Mouse (Mus musculus) liver, embryonic 11.5 days (tissue): ENCODE data around the gene Crybb2. TPM values are rescaled to one million over a fixed set of nuclear protein-coding genes. Genes with fewer than 3 reads are reported as not detected.

Experiments used
- ATAC-seq: fragments of 200-750 bp; cut with Nextera tagmentation; replicated peaks from 2 replicates; pipeline ENCODE4 v1.8.0; 2017; ENCODE audit warnings: moderate number of reproducible peaks, mild to moderate bottlenecking, moderate TSS enrichment, moderate library complexity; ENCODE audit not compliant: low FRiP score
- DNase-seq: peaks from one replicate; pipeline ENCODE4 v3.0.0-alpha.2; 2017; ENCODE audit warnings: low spot score
- H3K27ac ChIP-seq: fragments of 300-500 bp; sonication (generic); 2 replicates; pipeline ENCODE4 v1.5.1; 2014; ENCODE audit warnings: mild to moderate bottlenecking, low read depth, low read length, control low read depth
- H3K27me3 ChIP-seq: fragments of 300-500 bp; sonication (generic); replicated peaks from 2 replicates; pipeline ENCODE4 v1.6.1; 2014; ENCODE audit warnings: low read length, mixed read lengths; ENCODE audit not compliant: control insufficient read depth, insufficient read depth
- H3K36me3 ChIP-seq: fragments of 300-500 bp; sonication (generic); 2 replicates; pipeline ENCODE4 v1.6.1; 2014; ENCODE audit warnings: mild to moderate bottlenecking, low read length, moderate library complexity, mixed read lengths; ENCODE audit not compliant: control insufficient read depth, insufficient read depth
- H3K4me1 ChIP-seq: fragments of 300-500 bp; sonication (generic); replicated peaks from 2 replicates; pipeline ENCODE4 v1.6.1; 2014; ENCODE audit warnings: low read length, mixed read lengths; ENCODE audit not compliant: control insufficient read depth, insufficient read depth
- H3K4me2 ChIP-seq: fragments of 300-500 bp; sonication (generic); 2 replicates; pipeline ENCODE4 v1.6.1; 2014; ENCODE audit warnings: mild to moderate bottlenecking, control low read depth, moderate library complexity
- H3K4me3 ChIP-seq: fragments of 300-500 bp; sonication (generic); 2 replicates; pipeline ENCODE4 v1.5.1; 2014; ENCODE audit warnings: low read depth, low read length, control low read depth
- H3K9ac ChIP-seq: fragments of 300-500 bp; sonication (generic); 2 replicates; pipeline ENCODE4 v1.6.1; 2014; ENCODE audit warnings: low read depth, low read length, control low read depth
- H3K9me3 ChIP-seq: fragments of 300-500 bp; sonication (generic); 2 replicates; pipeline ENCODE4 v1.6.1; 2016; ENCODE audit warnings: low read length, inconsistent platforms, mixed read lengths; ENCODE audit not compliant: control insufficient read depth
- WGBS: fragments of 180-500 bp; shearing (Covaris S2); extraction: QIAGEN DNeasy Blood & Tissue Kit; methylation state at CpG from one replicate; pipeline ENCODE4 v1.1.7; 2014; 5-methylcytosine and 5-hydroxymethylcytosine counted together
- polyA plus RNA-seq: library from polyadenylated mRNA; unstranded; fragments of >200 nt; fragmentation: Nextera tagmentation; extraction: Ambion mirVana; gene quantifications from 2 replicates; pipeline ENCODE4 v1.2.1, GENCODE M21; 2014

Gene Crybb2
- polyA plus RNA-seq, 1 experiment from 2014 or later = not detected

DNA sequence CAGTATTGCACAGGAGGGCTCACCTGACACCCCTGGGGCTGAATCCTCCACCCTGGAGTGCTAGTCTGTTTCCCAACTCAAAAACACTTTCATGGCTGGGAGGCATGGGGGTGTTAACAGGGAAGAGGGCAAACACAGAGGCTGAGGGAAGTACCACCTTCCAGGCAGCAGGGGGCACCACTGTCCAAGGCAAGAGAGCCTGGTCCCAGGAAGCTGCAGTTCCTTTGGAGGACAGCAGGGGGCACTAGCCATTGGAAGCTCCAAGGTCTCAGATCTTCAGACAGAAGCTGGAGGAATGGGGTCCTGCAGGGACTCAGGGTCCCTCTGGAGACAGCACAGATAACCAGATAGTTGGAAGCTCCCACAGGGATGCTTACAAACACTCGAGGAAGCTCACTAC, 29.6 kb upstream of the Crybb2 start:
- H3K4me2 ChIP-seq = no peak overlapping the region
- WGBS = 24% methylated on average over 1 of the region's 1 CpGs
- DNase-seq = peak; percentile 87
- H3K36me3 ChIP-seq = no peaks in the 10 kb centered on the region; the same call in 1 of the 2 replicates
- peak; percentile 44; the same call in 1 of the 2 replicates for ATAC-seq
- H3K9ac ChIP-seq = no peak overlapping the region
- no peaks in the 10 kb centered on the region for H3K27me3 ChIP-seq
- H3K9me3 ChIP-seq = no peaks in the 10 kb centered on the region
- H3K27ac ChIP-seq = no peak overlapping the region
- H3K4me3 ChIP-seq = no peak overlapping the region
- H3K4me1 ChIP-seq = no peaks in the 10 kb centered on the region

DNA sequence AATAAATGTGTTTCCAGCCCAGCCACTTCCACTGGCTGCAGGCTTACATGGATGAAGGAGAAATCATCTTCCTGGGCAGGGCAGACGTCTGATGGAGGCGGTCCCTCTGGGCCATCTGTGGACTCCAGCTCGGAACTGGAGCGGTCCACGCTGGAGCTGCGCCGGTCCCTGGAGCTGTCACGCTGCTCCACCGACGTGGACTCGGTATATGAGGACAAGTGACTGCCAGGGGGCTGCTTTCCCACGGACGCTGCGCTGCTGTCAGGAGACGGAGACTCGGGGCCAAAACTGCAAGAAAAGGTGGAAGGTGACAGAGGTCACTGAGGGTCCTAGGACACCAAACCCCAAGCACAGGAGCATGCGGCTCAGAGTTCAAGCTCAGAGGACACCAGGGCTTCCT, 27.6 kb upstream of the Crybb2 start:
- whole genome bisulfite sequencing = 82% methylated on average over 17 of the region's 17 CpGs

GRCm38 (mm10) chr5:113095456-113095855, 25.5 kb upstream of the Crybb2 start:
- Histone ChIP-seq H3K9me3 (no peaks in the 10 kb centered on the region), H3K27ac (no peak overlapping the region), H3K27me3 (no peaks in the 10 kb centered on the region), H3K9ac (no peak overlapping the region), H3K4me3 (no peak overlapping the region), H3K4me1 (no peaks in the 10 kb centered on the region), H3K36me3 (no peaks in the 10 kb centered on the region; the same call in 1 of the 2 replicates), H3K4me2 (no peak overlapping the region)
- no peak for ATAC-seq
- DNase-seq = no peak
- WGBS = 91% methylated on average over 18 of the region's 18 CpGs

More for the DNA sequence above, 27.6 kb upstream of the Crybb2 start:
- Histone ChIP-seq H3K9ac (no peak overlapping the region), H3K4me2 (no peak overlapping the region), H3K27me3 (no peaks in the 10 kb centered on the region), H3K4me1 (no peaks in the 10 kb centered on the region), H3K4me3 (no peak overlapping the region), H3K9me3 (no peaks in the 10 kb centered on the region), H3K36me3 (no peaks in the 10 kb centered on the region; the same call in 1 of the 2 replicates), H3K27ac (no peak overlapping the region)
- no peak for ATAC-seq
- DNase-seq = no peak

- 68% methylated on average over 7 of the region's 7 CpGs for WGBS
- no peak overlapping the region for H3K9ac ChIP-seq
- peaks cover 2% of the 10 kb centered on the region for H3K36me3 ChIP-seq
- H3K27ac ChIP-seq = no peak overlapping the region
- ATAC-seq = no peak
- H3K4me2 ChIP-seq = no peak overlapping the region
- no peak overlapping the region for H3K4me3 ChIP-seq
- H3K4me1 ChIP-seq = no peaks in the 10 kb centered on the region
- no peak for DNase-seq
- H3K9me3 ChIP-seq = no peaks in the 10 kb centered on the region
- no peaks in the 10 kb centered on the region for H3K27me3 ChIP-seq
Measured at GRCm38 (mm10) chr5:113092406-113092805, 22.5 kb upstream of the Crybb2 start.

- H3K4me3 ChIP-seq = no peak overlapping the region
- no peak overlapping the region for H3K9ac ChIP-seq
- H3K9me3 ChIP-seq = no peaks in the 10 kb centered on the region
- DNase-seq = no peak
- H3K27ac ChIP-seq = no peak overlapping the region
- H3K4me2 ChIP-seq = no peak overlapping the region
- H3K27me3 ChIP-seq = no peaks in the 10 kb centered on the region
- H3K36me3 ChIP-seq = peaks cover 2% of the 10 kb centered on the region; the same call in 1 of the 2 replicates
- H3K4me1 ChIP-seq = no peaks in the 10 kb centered on the region
- ATAC-seq = no peak; the same call in 1 of the 2 replicates
- 58% methylated on average over 5 of the region's 5 CpGs for WGBS
Measured at GRCm38 (mm10) chr5:113091162-113091561, 21.2 kb upstream of the Crybb2 start.

GRCm38 (mm10) chr5:113090750-113091149, 20.8 kb upstream of the Crybb2 start:
- WGBS = 76% methylated on average over 11 of the region's 11 CpGs
- Histone ChIP-seq H3K27ac (no peak overlapping the region), H3K9me3 (no peaks in the 10 kb centered on the region), H3K9ac (no peak overlapping the region), H3K4me3 (no peak overlapping the region), H3K36me3 (peaks cover 2% of the 10 kb centered on the region; the same call in 1 of the 2 replicates), H3K4me1 (no peaks in the 10 kb centered on the region), H3K27me3 (no peaks in the 10 kb centered on the region), H3K4me2 (no peak overlapping the region)
- no peak for ATAC-seq
- DNase-seq = no peak

DNA sequence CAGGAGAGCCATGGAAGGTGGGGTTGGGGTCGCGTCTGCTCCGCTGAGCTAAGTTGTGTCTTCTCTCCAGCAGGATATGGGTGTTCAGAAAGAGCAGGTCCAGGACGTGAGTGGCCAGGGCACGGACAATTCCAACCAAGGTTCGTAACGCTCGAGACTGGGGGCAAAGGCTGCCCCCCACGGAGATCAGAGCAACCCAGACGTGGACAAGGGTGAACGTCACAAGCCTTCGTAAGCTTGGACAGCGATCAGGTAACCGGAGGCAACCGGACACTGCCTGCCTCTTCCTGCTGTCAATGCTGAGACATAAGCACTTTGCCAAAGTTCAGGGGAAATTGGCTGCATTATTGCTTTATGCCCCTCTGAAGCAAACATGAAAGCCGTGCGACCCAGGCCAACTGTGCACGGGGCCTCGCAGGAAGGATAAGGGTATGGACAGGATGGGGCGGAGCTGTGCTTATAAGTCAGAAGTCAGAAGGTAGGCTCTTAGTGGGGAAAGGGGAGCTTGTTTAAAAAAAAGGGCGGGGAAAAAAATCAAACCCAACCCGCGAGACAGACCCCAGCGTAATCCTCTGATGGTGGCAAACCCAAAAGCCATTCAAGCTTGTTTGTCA, 20.3 kb upstream of the Crybb2 start:
- no peaks in the 10 kb centered on the region for H3K27me3 ChIP-seq
- no peak overlapping the region for H3K9ac ChIP-seq
- DNase-seq (no peak), ATAC-seq (no peak)
- no peaks in the 10 kb centered on the region for H3K4me1 ChIP-seq
- H3K4me3 ChIP-seq = no peak overlapping the region
- peaks cover 2% of the 10 kb centered on the region; the same call in 1 of the 2 replicates for H3K36me3 ChIP-seq
- 88% methylated on average over 24 of the region's 24 CpGs for WGBS
- H3K27ac ChIP-seq = no peak overlapping the region
- no peaks in the 10 kb centered on the region for H3K9me3 ChIP-seq
- H3K4me2 ChIP-seq = no peak overlapping the region

DNA sequence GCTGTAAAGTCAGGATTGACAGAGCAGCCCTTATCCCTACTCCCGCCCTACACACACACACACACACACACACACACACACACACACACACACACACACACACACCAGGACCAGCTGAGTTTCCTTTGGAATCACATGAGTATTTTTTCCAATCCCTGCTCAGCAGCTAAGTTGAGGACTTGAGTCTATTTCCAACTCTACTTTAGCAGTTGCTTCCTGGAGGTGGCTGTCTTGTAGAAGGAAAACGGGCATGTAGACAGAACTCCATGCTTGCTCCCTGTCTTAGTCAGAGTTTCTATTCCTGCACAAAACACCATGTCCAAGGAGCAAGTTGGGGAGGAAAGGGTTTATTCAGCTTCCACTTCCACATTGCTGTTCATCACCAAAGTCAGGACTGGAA, 17.5 kb upstream of the Crybb2 start:
- H3K36me3 ChIP-seq = peaks cover 2% of the 10 kb centered on the region; the same call in 1 of the 2 replicates

DNA sequence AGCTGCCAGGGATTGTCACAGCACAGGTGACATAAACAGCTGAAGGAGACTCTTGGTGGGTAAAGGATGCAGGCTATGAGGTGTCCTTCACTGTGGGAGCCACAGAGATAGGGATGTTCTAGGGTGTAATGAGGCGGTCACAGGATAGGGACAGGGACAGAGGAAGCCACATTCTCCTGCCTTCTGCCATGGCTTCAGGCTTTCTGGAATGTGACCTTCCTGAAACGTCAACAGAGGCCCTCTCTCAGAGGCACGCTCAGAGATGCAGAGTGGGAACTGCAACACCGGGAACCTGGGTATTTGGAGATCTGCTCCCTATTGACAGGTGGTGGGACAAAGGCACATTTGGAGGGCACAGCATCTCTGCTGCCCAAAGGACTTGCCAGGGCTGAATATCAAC, 17.1 kb upstream of the Crybb2 start:
- no peak overlapping the region for H3K4me3 ChIP-seq
- DNase-seq = no peak
- WGBS = 58% methylated on average over 4 of the region's 4 CpGs

More for the DNA sequence above, 17.5 kb upstream of the Crybb2 start:
- H3K27ac ChIP-seq = no peak overlapping the region
- no peak overlapping the region for H3K9ac ChIP-seq
- no peaks in the 10 kb centered on the region for H3K27me3 ChIP-seq
- no peak for DNase-seq
- no peak overlapping the region for H3K4me2 ChIP-seq
- 85% methylated on average over 2 of the region's 2 CpGs for WGBS
- H3K4me3 ChIP-seq = no peak overlapping the region
- ATAC-seq = no peak
- H3K4me1 ChIP-seq = no peaks in the 10 kb centered on the region
- 0 out of 2 replicates have a peak, but pooled peaks cover 3% of the 10 kb centered on the region for H3K9me3 ChIP-seq

More for the DNA sequence above, 17.1 kb upstream of the Crybb2 start:
- Histone ChIP-seq H3K4me2 (no peak overlapping the region), H3K27ac (no peak overlapping the region), H3K4me1 (no peaks in the 10 kb centered on the region), H3K9ac (no peak overlapping the region), H3K36me3 (peaks cover 2% of the 10 kb centered on the region; the same call in 1 of the 2 replicates), H3K9me3 (0 out of 2 replicates have a peak, but pooled peaks cover 3% of the 10 kb centered on the region), H3K27me3 (no peaks in the 10 kb centered on the region)
- ATAC-seq = no peak
